Mouse (Mus musculus): ENCODE measurements around the gene Trappc6b.

DNA sequence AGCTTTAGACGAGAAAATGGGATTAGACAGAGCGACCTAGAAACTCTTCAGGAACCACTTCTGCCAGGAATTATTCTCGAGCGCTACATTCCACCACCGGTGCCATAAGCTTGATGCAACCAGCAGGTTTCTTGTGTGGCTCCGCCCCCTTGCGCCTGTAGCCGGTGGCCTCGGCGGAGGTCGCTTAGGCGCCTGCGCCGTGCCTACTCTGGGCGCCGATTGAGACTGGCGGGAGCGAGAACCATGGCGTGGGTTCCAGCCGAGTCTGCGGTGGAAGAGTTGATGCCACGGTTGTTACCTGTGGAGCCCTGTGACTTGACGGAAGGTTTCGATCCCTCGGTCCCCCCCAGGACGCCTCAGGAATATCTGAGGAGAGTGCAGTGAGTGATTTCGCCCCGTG is 48.0 kb downstream of the Trappc6b start, which contains the start of gene Gemin2:
- TF ChIP-seq GATA1 (IDR thresholded peaks at IDR 0.05; ENCODE audit: borderline replicate concordance, low read length): no peak
- TF ChIP-seq FLI1 (IDR thresholded peaks at IDR 0.05; ENCODE audit: low read length): no peak

Measured in megakaryocyte, embryonic 14.5 days (primary cell).